Mouse (Mus musculus) naive thymus-derived CD4-positive, alpha-beta T cell, adult 2 months (primary cell): ENCODE data around the gene Dppa4.

Experiments
- DNase-seq: peaks from one replicate; pipeline ENCODE4 v3.0.0-alpha.2; 2011; ENCODE audit warnings: low read depth

The Dppa4 gene

GRCm38 (mm10) chr16:48323602-48324345 is 40.2 kb downstream of the Dppa4 start:
- no peak for DNase-seq

DNA sequence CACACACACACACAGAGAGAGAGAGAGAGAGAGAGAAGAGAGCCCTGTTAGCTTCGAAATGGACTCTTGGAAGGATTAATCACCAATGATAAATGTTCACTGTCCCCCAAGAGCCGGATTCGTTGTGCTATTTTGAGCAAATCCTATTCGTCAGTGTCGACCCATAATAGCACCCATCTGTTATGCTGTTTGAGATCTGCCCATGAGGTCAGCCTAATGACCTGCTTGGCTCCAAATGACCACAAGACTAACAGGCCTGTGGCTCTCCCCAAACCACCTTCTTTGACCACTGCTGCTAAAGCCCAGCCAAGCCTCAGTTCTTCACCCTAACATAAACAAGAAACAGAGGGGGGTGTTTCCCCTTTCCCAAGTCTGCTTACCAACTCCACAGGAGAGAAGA is 43.4 kb downstream of the Dppa4 start:
- no peak for DNase-seq

GRCm38 (mm10) chr16:48328420-48328819 is 44.9 kb downstream of the Dppa4 start:
- no peak for DNase-seq

GRCm38 (mm10) chr16:48331822-48332221 is 48.3 kb downstream of the Dppa4 start:
- no peak for DNase-seq

- DNase-seq: no peak
Measured at GRCm38 (mm10) chr16:48335326-48335725, 51.8 kb downstream of the Dppa4 start.
